Mouse (Mus musculus) ES-E14 (cell line): ENCODE results near the gene Gm853.

Experiments
- HCFC1 ChIP-seq: IDR thresholded peaks from 2 replicates; pipeline ENCODE4 v1.6.1; 2012; ENCODE audit warnings: low read length, inconsistent platforms, borderline replicate concordance; ENCODE audit not compliant: insufficient read depth
- MAFK ChIP-seq: IDR thresholded peaks from 2 replicates; pipeline ENCODE4 v1.6.1; 2014; ENCODE audit warnings: mild to moderate bottlenecking, low read depth, low read length, inconsistent platforms; ENCODE audit not compliant: insufficient read depth

DNA sequence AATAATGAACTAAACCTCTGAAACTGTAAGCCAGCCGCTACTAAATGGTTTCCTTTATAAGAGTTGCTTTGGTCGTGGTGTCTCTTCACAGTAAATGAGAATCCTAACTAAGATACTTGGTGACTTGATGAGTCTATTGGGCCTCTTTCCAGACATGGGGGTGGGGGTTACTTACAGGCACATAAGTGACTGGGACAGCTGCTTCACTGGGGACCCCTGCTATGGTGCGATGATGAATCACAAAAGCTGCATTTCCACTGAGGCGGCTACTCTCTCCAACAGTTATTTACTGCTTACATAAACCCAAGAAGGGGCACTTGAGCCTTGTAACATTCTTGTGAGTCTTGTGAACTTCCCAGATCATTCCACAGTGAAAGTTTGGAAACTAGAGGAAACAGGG lies 15.4 kb upstream of the Gm853 start:
- TF ChIP-seq HCFC1: no peak
- TF ChIP-seq MAFK: no peak
